Mouse (Mus musculus) left cerebral cortex, adult 2 months (tissue): ENCODE measurements at regions not wholly inside any gene's neighbourhood (a gene's known extent, or its start where the extent isn't known, plus 50 kb on each side); places are given as distances from the start of the nearest gene placed in this dataset.

Source experiments
- DNase-seq, 2 experiments: peaks; one replicate each; pipeline ENCODE4 v3.0.0; 2021 to 2022; ENCODE audit warnings: low spot score in 2 of 2, mixed read lengths in 1 of 2; ENCODE audit errors: extremely low spot score in 1 of 2
- H3K27ac ChIP-seq: fragments of 200-600 bp; 2 replicates; pipeline ENCODE4 v1.8.1; 2022
- H3K4me3 ChIP-seq: fragments of 200-600 bp; 2 replicates; pipeline ENCODE4 v1.8.1; 2022
- CTCF ChIP-seq: fragments of 200-600 bp; IDR thresholded peaks from 2 replicates; pipeline ENCODE4 v1.8.1; 2022; ENCODE audit warnings: antibody characterized with exemption, mild to moderate bottlenecking, moderate library complexity
- intact Hi-C: fragments of 180-260 bp; cut with DNase I; formaldehyde crosslinking; loops from one replicate; pipeline ENCODE4 v1.15.1; 2025

- no peak for TF ChIP-seq CTCF
- no peak for DNase-seq
- Histone ChIP-seq H3K4me3 (no peak overlapping the region), H3K27ac (peak overlapping the region; percentile 78)
- intact Hi-C loops = loop anchor here (1.0 kb wide), 1 partner anchor 42 kb away; no protein-coding TSS in a partner anchor
Measured at GRCm38 (mm10) chr3:52643100-52643551, 373.9 kb downstream of the Cog6 start.

GRCm38 (mm10) chr3:52641226-52642181 lies 373.4 kb downstream of the Foxo1 start:
- Histone ChIP-seq H3K27ac (peak overlapping the region; percentile 78), H3K4me3 (no peak overlapping the region)
- no peak for TF ChIP-seq CTCF
- intact Hi-C loops = no loop called here
- DNase-seq = peak in 1 of 2 experiments; percentile 21

DNA sequence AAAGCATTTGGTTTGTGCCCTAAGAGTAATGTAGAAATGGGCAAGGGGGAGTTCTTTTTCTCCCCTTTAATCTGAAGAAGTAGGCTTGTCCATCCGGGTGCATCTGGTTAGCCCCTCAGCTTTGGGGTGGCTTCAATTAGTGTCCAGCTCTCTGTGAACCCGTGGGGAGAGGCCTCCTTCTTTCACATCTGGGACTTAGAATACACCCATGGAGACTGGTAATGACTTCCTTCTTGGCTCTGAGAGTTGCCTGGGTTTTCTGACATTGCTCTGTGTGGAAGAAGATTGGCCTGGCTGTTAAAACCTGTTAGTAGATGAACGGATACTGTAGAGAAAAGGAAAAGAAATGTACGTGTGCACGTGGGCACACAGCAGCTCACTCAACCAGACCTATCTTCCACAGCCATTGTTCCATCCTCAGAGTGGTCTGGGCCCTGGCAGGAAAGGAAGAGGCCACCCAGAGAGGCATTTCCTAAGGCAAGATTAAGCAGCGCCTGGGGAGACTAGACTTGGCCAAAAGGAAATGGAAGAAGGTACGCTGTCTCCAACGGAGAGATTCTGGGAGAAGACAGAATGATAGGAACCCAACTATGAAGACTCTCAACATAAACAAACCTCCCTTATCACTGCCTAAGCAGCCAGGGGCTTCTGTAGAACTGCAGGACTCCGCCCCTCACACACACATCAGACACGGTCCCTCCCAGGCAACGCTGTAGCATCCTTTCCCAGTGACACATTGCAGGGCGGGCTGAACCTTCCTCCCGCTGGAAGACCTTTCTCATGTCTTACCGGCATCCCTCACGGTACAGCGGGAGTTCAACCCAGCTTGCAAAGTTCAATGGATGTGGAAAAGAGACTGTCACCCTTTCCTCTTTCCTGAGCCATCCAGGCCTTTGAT lies 372.4 kb downstream of the Foxo1 start:
- TF ChIP-seq CTCF = no peak
- DNase-seq = no peak
- Histone ChIP-seq H3K27ac (peak overlapping the region; percentile 78), H3K4me3 (no peak overlapping the region)
- intact Hi-C loops = no loop called here

GRCm38 (mm10) chr3:52638816-52639215 lies 370.7 kb downstream of the Foxo1 start:
- Histone ChIP-seq H3K27ac (no peak overlapping the region), H3K4me3 (no peak overlapping the region)
- intact Hi-C loops = loop anchor here (10.0 kb wide), 1 partner anchor 374 kb away; the partner anchor contains the start of gene Foxo1
- no peak for DNase-seq
- no peak for TF ChIP-seq CTCF

GRCm38 (mm10) chr3:52634353-52634752 lies 366.2 kb downstream of the Foxo1 start:
- Histone ChIP-seq H3K4me3 (no peak overlapping the region), H3K27ac (no peak overlapping the region)
- DNase-seq = no peak
- TF ChIP-seq CTCF = no peak
- intact Hi-C loops = loop anchor here (10.0 kb wide), 1 partner anchor 370 kb away; the partner anchor contains the start of gene Foxo1

GRCm38 (mm10) chr3:52633491-52634100 lies 365.5 kb downstream of the Foxo1 start:
- no peak for TF ChIP-seq CTCF
- DNase-seq = no peak
- intact Hi-C loops = loop anchor here (10.0 kb wide), 1 partner anchor 369 kb away; the partner anchor contains the start of gene Foxo1
- Histone ChIP-seq H3K27ac (no peak overlapping the region), H3K4me3 (no peak overlapping the region)

DNA sequence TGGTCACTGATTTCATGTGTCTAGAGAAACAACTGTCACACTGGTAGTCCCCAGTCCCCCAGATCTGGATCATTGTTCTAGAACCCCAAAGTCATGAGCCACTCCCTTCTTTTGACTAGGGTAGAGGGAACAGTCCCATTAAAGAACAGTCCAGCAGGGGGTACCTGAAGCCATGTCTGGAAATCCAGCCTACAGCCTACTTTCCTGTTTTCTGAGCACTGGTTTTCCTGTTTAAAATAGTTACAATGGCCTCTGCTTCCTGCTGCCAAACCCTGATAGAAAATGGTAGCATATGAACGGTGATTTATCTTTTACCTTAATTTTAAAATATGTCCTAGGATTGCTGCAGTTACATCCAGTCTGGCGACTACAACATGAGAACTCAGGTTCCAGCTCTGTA lies 364.5 kb downstream of the Foxo1 start:
- intact Hi-C loops = loop anchor here (10.0 kb wide), 1 partner anchor 368 kb away; the partner anchor contains the start of gene Foxo1
- no peak overlapping the region for H3K4me3 ChIP-seq
- no peak overlapping the region for H3K27ac ChIP-seq
- DNase-seq = no peak
- no peak; the same call in 1 of the 2 replicates for TF ChIP-seq CTCF

- no peak for TF ChIP-seq CTCF
- no peak overlapping the region for H3K27ac ChIP-seq
- intact Hi-C loops = loop anchor here (10.0 kb wide), 1 partner anchor 365 kb away; the partner anchor contains the start of gene Foxo1
- no peak for DNase-seq
- H3K4me3 ChIP-seq = no peak overlapping the region
Measured at GRCm38 (mm10) chr3:52630209-52630608, 362.1 kb downstream of the Foxo1 start.

DNA sequence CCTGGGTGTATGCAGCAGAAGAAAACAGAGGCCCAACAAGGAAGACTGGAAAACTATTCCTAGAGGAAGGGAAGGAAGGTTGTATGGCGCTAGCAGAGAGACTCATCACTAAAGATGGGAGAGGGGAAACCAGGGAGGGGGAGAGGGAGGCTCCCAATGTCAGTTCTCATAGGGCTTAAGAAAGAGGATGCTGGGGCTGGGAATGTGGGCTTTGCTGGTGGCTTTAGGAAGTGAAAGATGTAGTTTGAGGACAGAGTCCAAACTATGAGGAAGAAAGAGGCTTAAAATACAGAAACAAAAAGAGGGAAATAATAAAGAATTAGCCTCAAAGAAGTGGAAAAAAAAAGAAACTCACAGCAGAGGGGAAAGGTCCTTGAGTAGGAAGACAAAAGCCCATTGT lies 357.0 kb downstream of the Foxo1 start:
- TF ChIP-seq CTCF = no peak
- Histone ChIP-seq H3K4me3 (no peak overlapping the region), H3K27ac (no peak overlapping the region)
- intact Hi-C loops = no loop called here
- no peak for DNase-seq

- intact Hi-C loops = no loop called here
- Histone ChIP-seq H3K4me3 (no peak overlapping the region), H3K27ac (no peak overlapping the region)
- DNase-seq = no peak
- TF ChIP-seq CTCF = no peak
Measured at GRCm38 (mm10) chr3:52622530-52622929, 354.4 kb downstream of the Foxo1 start.

- intact Hi-C loops = no loop called here
- no peak overlapping the region for H3K4me3 ChIP-seq
- no peak for DNase-seq
Measured at GRCm38 (mm10) chr3:52621936-52622335, 353.8 kb downstream of the Foxo1 start.

More at GRCm38 (mm10) chr3:52621936-52622335, 353.8 kb downstream of the Foxo1 start:
- H3K27ac ChIP-seq = no peak overlapping the region
- TF ChIP-seq CTCF = no peak
